Mouse (Mus musculus) lung, adult 2 months (tissue): ENCODE results near the gene Tmem185a.

ENCODE experiments used
- CTCF ChIP-seq: fragments of 200-500 bp; IDR thresholded peaks from 2 replicates; pipeline ENCODE4 v1.5.1; 2011; ENCODE audit warnings: mild to moderate bottlenecking, low read length, control low read depth; ENCODE audit not compliant: insufficient read depth
- POLR2A ChIP-seq: fragments of 200-500 bp; IDR thresholded peaks from 2 replicates; pipeline ENCODE4 v1.6.1; 2011; ENCODE audit warnings: low read depth, mild to moderate bottlenecking, control low read depth, low read length, borderline replicate concordance; ENCODE audit errors: extremely low read depth

GRCm38 (mm10) chrX:70476792-70477776, at the start of gene Tmem185a:
- TF ChIP-seq CTCF (no peak), POLR2A (peak; percentile 54; the same call in 1 of the 2 replicates)
